Mouse (Mus musculus) midbrain, postnatal 0 days (tissue): ENCODE measurements around the gene Frat2. TPM values are rescaled to one million over a fixed set of nuclear protein-coding genes. Genes with fewer than 3 reads are reported as not detected.

ENCODE experiments used
- ATAC-seq: fragments of 200-750 bp; cut with Nextera tagmentation; 2 replicates; pipeline ENCODE4 v1.8.0; 2017; ENCODE audit warnings: moderate number of reproducible peaks, mild to moderate bottlenecking, moderate TSS enrichment, moderate library complexity; ENCODE audit not compliant: low FRiP score
- DNase-seq: peaks from one replicate; pipeline ENCODE4 v3.0.0-alpha.2; 2015; ENCODE audit warnings: low spot score
- H3K27ac ChIP-seq: fragments of 300-500 bp; sonication (generic); 2 replicates; pipeline ENCODE4 v1.5.1; 2014; ENCODE audit warnings: low read depth, mild to moderate bottlenecking, low read length, mixed read lengths
- H3K27me3 ChIP-seq: fragments of 300-500 bp; sonication (generic); 2 replicates; pipeline ENCODE4 v1.6.1; 2014; ENCODE audit warnings: low read length, control low read depth, mixed read lengths; ENCODE audit not compliant: insufficient read depth
- H3K36me3 ChIP-seq: fragments of 300-500 bp; sonication (generic); 2 replicates; pipeline ENCODE4 v1.6.1; 2014; ENCODE audit warnings: low read length, control low read depth, mixed read lengths; ENCODE audit not compliant: insufficient read depth
- H3K4me1 ChIP-seq: fragments of 300-500 bp; sonication (generic); 2 replicates; pipeline ENCODE4 v1.6.1; 2014; ENCODE audit warnings: mild to moderate bottlenecking, control low read depth, antibody characterized with exemption, low read length, mixed read lengths; ENCODE audit not compliant: insufficient read depth
- H3K4me2 ChIP-seq: fragments of 300-500 bp; sonication (generic); 2 replicates; pipeline ENCODE4 v1.6.1; 2014; ENCODE audit warnings: low read depth, mild to moderate bottlenecking, low read length, mixed read lengths; ENCODE audit not compliant: poor library complexity, severe bottlenecking
- H3K4me3 ChIP-seq: fragments of 300-500 bp; sonication (generic); 2 replicates; pipeline ENCODE4 v1.5.1; 2014; ENCODE audit warnings: low read depth, mild to moderate bottlenecking, low read length, moderate library complexity
- H3K9ac ChIP-seq: fragments of 300-500 bp; sonication (generic); replicated peaks from 2 replicates; pipeline ENCODE4 v1.6.1; 2014; ENCODE audit warnings: mild to moderate bottlenecking, low read length, moderate library complexity, mixed read lengths; ENCODE audit not compliant: poor library complexity, severe bottlenecking
- H3K9me3 ChIP-seq: fragments of 300-500 bp; sonication (generic); 2 replicates; pipeline ENCODE4 v1.6.1; 2016; ENCODE audit warnings: low read length, control low read depth
- CTCF ChIP-seq: IDR thresholded peaks from 2 replicates; pipeline ENCODE4 v1.5.1; 2016; ENCODE audit warnings: antibody characterized with exemption, mild to moderate bottlenecking
- WGBS: fragments of 180-500 bp; shearing (Covaris S2); extraction: QIAGEN DNeasy Blood & Tissue Kit; methylation state at CpG from one replicate; pipeline ENCODE4 v1.1.7; 2014; 5-methylcytosine and 5-hydroxymethylcytosine counted together
- polyA plus RNA-seq: library from polyadenylated mRNA; unstranded; fragments of >200 nt; fragmentation: Nextera tagmentation; extraction: Ambion mirVana; gene quantifications from 2 replicates; pipeline ENCODE4 v1.2.1, GENCODE M21; 2015
- total RNA-seq: library from RNA; depleted of rRNA; stranded (reverse); fragments of >200 nt; gene quantifications from 2 replicates; pipeline ENCODE4 v1.2.3, GENCODE M21; 2014

Frat2 gene
- total and polyA plus RNA-seq, 2 experiments from 2014 or later: 6.9 to 8.0 TPM

- TF ChIP-seq CTCF: no peak
- 79% methylated on average over 4 of the region's 4 CpGs for WGBS
- ATAC-seq: no peak
- Histone ChIP-seq H3K9me3 (no peaks in the 10 kb centered on the region), H3K4me3 (no peak overlapping the region), H3K27me3 (no peaks in the 10 kb centered on the region), H3K4me1 (no peaks in the 10 kb centered on the region), H3K9ac (no peak overlapping the region), H3K4me2 (no peak overlapping the region), H3K27ac (no peak overlapping the region), H3K36me3 (no peaks in the 10 kb centered on the region)
- DNase-seq: no peak
Observed at GRCm38 (mm10) chr19:41842196-41842595, 5.7 kb downstream of the Frat2 start.

GRCm38 (mm10) chr19:41841105-41841750 is 6.7 kb downstream of the Frat2 start:
- H3K4me3 ChIP-seq: no peak overlapping the region
- H3K27me3 ChIP-seq: no peaks in the 10 kb centered on the region
- H3K9me3 ChIP-seq: no peaks in the 10 kb centered on the region
- WGBS: 82% methylated on average over 7 of the region's 7 CpGs
- TF ChIP-seq CTCF: no peak
- no peak overlapping the region for H3K27ac ChIP-seq
- DNase-seq: no peak
- H3K36me3 ChIP-seq: no peaks in the 10 kb centered on the region
- H3K4me1 ChIP-seq: no peaks in the 10 kb centered on the region
- no peak overlapping the region for H3K9ac ChIP-seq
- no peak for ATAC-seq
- H3K4me2 ChIP-seq: no peak overlapping the region

GRCm38 (mm10) chr19:41839685-41840084 is 8.2 kb downstream of the Frat2 start:
- DNase-seq: no peak
- WGBS: 96% methylated on average over 3 of the region's 3 CpGs
- no peak for ATAC-seq
- H3K27me3 ChIP-seq: no peaks in the 10 kb centered on the region
- H3K9me3 ChIP-seq: no peaks in the 10 kb centered on the region
- H3K27ac ChIP-seq: no peak overlapping the region
- no peak overlapping the region for H3K9ac ChIP-seq
- H3K36me3 ChIP-seq: no peaks in the 10 kb centered on the region
- H3K4me3 ChIP-seq: no peak overlapping the region
- TF ChIP-seq CTCF: no peak
- H3K4me1 ChIP-seq: peaks cover 3% of the 10 kb centered on the region
- no peak overlapping the region for H3K4me2 ChIP-seq

- WGBS: 82% methylated on average over 6 of the region's 6 CpGs
Observed at GRCm38 (mm10) chr19:41838808-41839207, 9.1 kb downstream of the Frat2 start.

GRCm38 (mm10) chr19:41837917-41838261 is 10.0 kb downstream of the Frat2 start:
- WGBS: 76% methylated on average over 4 of the region's 4 CpGs
- H3K9me3 ChIP-seq: no peaks in the 10 kb centered on the region
- ATAC-seq: no peak

More at GRCm38 (mm10) chr19:41838808-41839207, 9.1 kb downstream of the Frat2 start:
- Histone ChIP-seq H3K4me1 (peaks cover 3% of the 10 kb centered on the region), H3K36me3 (no peaks in the 10 kb centered on the region), H3K27ac (no peak overlapping the region), H3K9me3 (no peaks in the 10 kb centered on the region), H3K27me3 (no peaks in the 10 kb centered on the region), H3K4me2 (no peak overlapping the region), H3K4me3 (no peak overlapping the region), H3K9ac (no peak overlapping the region)
- DNase-seq (no peak), ATAC-seq (no peak)
- no peak for TF ChIP-seq CTCF

GRCm38 (mm10) chr19:41837194-41837916 is 10.6 kb downstream of the Frat2 start:
- H3K4me1 ChIP-seq: peaks cover 10% of the 10 kb centered on the region
- H3K27ac ChIP-seq: no peak overlapping the region
- no peak overlapping the region for H3K4me3 ChIP-seq
- H3K4me2 ChIP-seq: no peak overlapping the region
- no peaks in the 10 kb centered on the region for H3K27me3 ChIP-seq
- DNase-seq (no peak), ATAC-seq (no peak)
- no peaks in the 10 kb centered on the region for H3K9me3 ChIP-seq
- 71% methylated on average over 9 of the region's 9 CpGs for WGBS
- no peak for TF ChIP-seq CTCF
- no peaks in the 10 kb centered on the region for H3K36me3 ChIP-seq
- H3K9ac ChIP-seq: no peak overlapping the region

More at GRCm38 (mm10) chr19:41837917-41838261, 10.0 kb downstream of the Frat2 start:
- peaks cover 5% of the 10 kb centered on the region for H3K4me1 ChIP-seq
- DNase-seq: no peak
- no peak overlapping the region for H3K27ac ChIP-seq
- H3K4me2 ChIP-seq: no peak overlapping the region
- no peak overlapping the region for H3K9ac ChIP-seq
- no peak for TF ChIP-seq CTCF
- H3K27me3 ChIP-seq: no peaks in the 10 kb centered on the region
- H3K36me3 ChIP-seq: no peaks in the 10 kb centered on the region
- H3K4me3 ChIP-seq: no peak overlapping the region
